In the genomic region with DNA sequence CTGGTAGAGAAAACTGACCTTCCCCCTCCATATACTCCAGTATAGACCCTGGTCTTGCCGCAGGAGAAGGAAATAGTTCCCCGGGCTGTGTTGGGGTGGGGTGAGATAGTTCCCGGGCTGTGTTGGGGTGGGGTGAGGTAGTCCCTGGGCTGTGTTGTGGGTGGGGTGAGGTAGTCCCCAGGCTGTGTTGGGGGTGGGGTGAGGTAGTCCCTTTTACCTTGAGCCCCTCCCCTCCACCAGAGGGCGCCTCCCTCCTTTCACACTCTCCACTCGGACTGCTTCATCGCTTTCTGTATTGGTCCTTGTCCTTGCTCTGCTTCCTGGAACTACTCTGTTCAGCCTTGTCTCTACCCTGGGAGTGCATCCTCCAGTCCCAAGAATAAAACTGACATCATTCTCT, we compare ENCODE assay signal across 9 mouse cellular contexts. TPM values are rescaled to one million over a fixed set of nuclear protein-coding genes. Genes with fewer than 3 reads are reported as not detected.
DNase-seq lines count a peak whose midpoint lies in the region; ATAC-seq and TF ChIP-seq lines count a peak whose summit lies in the region.
"Had no signal": no experiment of that assay in that cellular context is flagged by ENCODE, and none has a peak within 500 bp of the region (broad histone marks: within the 10 kb centered on the region; RNA-seq: fewer than 3 reads in every experiment).

No protein-coding gene starts in this region.

- 38% methylated on average over 6 of the region's 6 CpGs for WGBS in kidney, adult 2 months

- peak; percentile 42; the same call in 1 of the 2 replicates for TF ChIP-seq CTCF in G1E (IDR thresholded peaks at IDR 0.05; ENCODE audit: low read depth, low read length)
- TF ChIP-seq CTCF in kidney, adult 2 months (conservative IDR thresholded peaks at IDR 0.05; ENCODE audit: insufficient read depth, insufficient read length, low read depth, low read length), result peak; percentile 65

- DNase-seq in CD4-positive, CD25-positive, alpha-beta regulatory T cell, adult 2 months (ENCODE audit: low read depth, low spot score), result peak; percentile 83
- DNase-seq in G1E (ENCODE audit: low spot score), result peak; percentile 33
- DNase-seq in kidney, adult 2 months, result peak; percentile 77
- DNase-seq in lung, postnatal 14 days, result peak; percentile 78
- peak; percentile 45 to 72 for DNase-seq in thymus, postnatal 10 days (ENCODE audit: low spot score in 2 of 2)
- DNase-seq in left cerebral cortex, adult 18-20 months (ENCODE audit: low spot score in 2 of 2), result no peak
- DNase-seq in cerebellum, adult 11-12 months, result no peak

- peak; percentile 4; the same call in 1 of the 2 replicates for ATAC-seq in G1E (ENCODE audit: extremely low read depth, insufficient number of reproducible peaks, low FRiP score, poor library complexity, severe bottlenecking)

- peaks cover 21% of the 10 kb centered on the region for H3K4me1 ChIP-seq in G1E (ENCODE audit: insufficient read depth, low read depth, low read length)
- H3K4me1 ChIP-seq in erythroblast, embryonic 14.5 days (ENCODE audit: control insufficient read depth), result peaks cover 25% of the 10 kb centered on the region
- no peaks in the 10 kb centered on the region for H3K4me1 ChIP-seq in kidney, adult 2 months (ENCODE audit: control insufficient read depth, insufficient read depth, low read length)

- no peaks in the 10 kb centered on the region for H3K36me3 ChIP-seq in G1E (replicated peaks)
- no peaks in the 10 kb centered on the region for H3K36me3 ChIP-seq in erythroblast, embryonic 14.5 days (ENCODE audit: control insufficient read depth)
- H3K36me3 ChIP-seq in kidney, adult 2 months (ENCODE audit: control insufficient read depth, insufficient read depth, low read length), result no peaks in the 10 kb centered on the region

- no peak overlapping the region for H3K27ac ChIP-seq in kidney, adult 2 months (ENCODE audit: insufficient read depth, low read depth, low read length)

- no peak for TF ChIP-seq POLR2A in kidney, adult 2 months (IDR thresholded peaks at IDR 0.05; ENCODE audit: low read depth, low read length)

- no peaks in the 10 kb centered on the region for H3K9me3 ChIP-seq in G1E (replicated peaks)
- no peaks in the 10 kb centered on the region for H3K9me3 ChIP-seq in erythroblast, embryonic 14.5 days (ENCODE audit: control insufficient read depth, low read length)

- H3K27me3 ChIP-seq in G1E (ENCODE audit: insufficient read depth, low read length), result peaks cover 21% of the 10 kb centered on the region
- peaks cover 2% of the 10 kb centered on the region for H3K27me3 ChIP-seq in erythroblast, embryonic 14.5 days (ENCODE audit: control insufficient read depth)
- H3K27me3 ChIP-seq in kidney, adult 2 months (replicated peaks; ENCODE audit: control insufficient read depth, insufficient read depth, low read length), result no peaks in the 10 kb centered on the region

- no peak overlapping the region for H3K4me3 ChIP-seq in G1E (ENCODE audit: low read depth, low read length)
- peak overlapping the region; percentile 31 for H3K4me3 ChIP-seq in erythroblast, embryonic 14.5 days (replicated peaks)
- no peak overlapping the region for H3K4me3 ChIP-seq in kidney, adult 2 months (ENCODE audit: insufficient read depth, low read depth, low read length)

RNA-seq across cellular contexts. Expression of a gene that starts 27.8 kb away (rescaled TPM):
- total RNA-seq in G1E (2014; fragmentation: Nextera tagmentation) (288 and 317 TPM in 2 replicates), G1E (2017) (217 and 282 TPM in 2 replicates)
- polyA plus RNA-seq in G1E (2012), result 232 and 240 TPM in 2 replicates
- polyA plus RNA-seq in erythroblast, embryonic 14.5 days (2012), result 33.5 and 37.4 TPM in 2 replicates
- 560 and 573 TPM in 2 replicates for polyA plus RNA-seq in kidney, adult 2 months (2012; rRNA removed)
- total RNA-seq in left cerebral cortex, adult 18-20 months (2021), result 100 to 1,000 TPM; 148 to 152 TPM

RNA-seq across cellular contexts. Expression of a gene that starts 31.7 kb away (rescaled TPM):
- not detected in 2 replicates for total RNA-seq in G1E (2014; fragmentation: Nextera tagmentation)
- 0.06 and 0.11 TPM in 2 replicates for total RNA-seq in G1E (2017)
- 0.01 and 0.02 TPM in 2 replicates for polyA plus RNA-seq in G1E (2012)
- 0.01 TPM in 1 of 2 replicates, not detected in the other for polyA plus RNA-seq in erythroblast, embryonic 14.5 days (2012)
- polyA plus RNA-seq in kidney, adult 2 months (2012; rRNA removed), result 0.53 and 0.62 TPM in 2 replicates
- total RNA-seq in left cerebral cortex, adult 18-20 months (2021), result 100 to 1,000 TPM; 141 to 144 TPM
- total RNA-seq: heart, postnatal 36 days had no signal

RNA-seq across cellular contexts. Expression of a gene that starts 40.3 kb away (rescaled TPM):
- total RNA-seq in G1E (2014; fragmentation: Nextera tagmentation), result 124 and 180 TPM in 2 replicates
- total RNA-seq in G1E (2017), result 75.0 and 135 TPM in 2 replicates
- polyA plus RNA-seq in G1E (2012), result 37.8 and 46.5 TPM in 2 replicates
- 1.7 and 2.5 TPM in 2 replicates for polyA plus RNA-seq in erythroblast, embryonic 14.5 days (2012)
- polyA plus RNA-seq in kidney, adult 2 months (2012; rRNA removed), result 28.2 and 29.3 TPM in 2 replicates
- total RNA-seq in left cerebral cortex, adult 18-20 months (2021), result 10 to 100 TPM; 46.9 to 50.5 TPM

RNA-seq across cellular contexts. Expression of a gene that starts 45.2 kb away (rescaled TPM):
- total RNA-seq in G1E (2014; fragmentation: Nextera tagmentation), result 2.5 and 5.3 TPM in 2 replicates
- total RNA-seq in G1E (2017), result 3.3 and 4.5 TPM in 2 replicates
- polyA plus RNA-seq in G1E (2012), result 0.81 and 0.99 TPM in 2 replicates
- polyA plus RNA-seq in erythroblast, embryonic 14.5 days (2012), result not detected in 2 replicates
- 0.39 TPM in 1 of 2 replicates, not detected in the other for polyA plus RNA-seq in kidney, adult 2 months (2012; rRNA removed)
- 1 to 10 TPM in 1 of 2 experiments, under 1 TPM in 1; 0.94 to 1.5 TPM for total RNA-seq in left cerebral cortex, adult 18-20 months (2021)
- total RNA-seq: heart, postnatal 36 days had no signal

RNA-seq across cellular contexts. Expression of a gene that starts 45.9 kb away (rescaled TPM):
- total RNA-seq in G1E (2014; fragmentation: Nextera tagmentation), result 61.1 and 84.0 TPM in 2 replicates
- total RNA-seq in G1E (2017), result 62.8 and 73.2 TPM in 2 replicates
- 12.9 and 13.2 TPM in 2 replicates for polyA plus RNA-seq in G1E (2012)
- polyA plus RNA-seq in erythroblast, embryonic 14.5 days (2012), result 3.3 and 3.6 TPM in 2 replicates
- 51.4 and 59.4 TPM in 2 replicates for polyA plus RNA-seq in kidney, adult 2 months (2012; rRNA removed)
- total RNA-seq in left cerebral cortex, adult 18-20 months (2021), result 10 to 100 TPM; 70.1 to 72.7 TPM

Comparison
In these comparisons a context has a peak if more than half of its experiments do, and no peak if none do; other contexts are left out.
1. DNase-seq: peak in CD4-positive, CD25-positive, alpha-beta regulatory T cell, adult 2 months (single experiment), G1E (single experiment), kidney, adult 2 months (single experiment), lung, postnatal 14 days (single experiment) and thymus, postnatal 10 days (2 of 2); none in left cerebral cortex, adult 18-20 months (0 of 2) and cerebellum, adult 11-12 months (single experiment).